Mouse (Mus musculus) MEL-GATA-1-ER (cell line): Measurements from ENCODE around the gene Atp6v0a4.

ENCODE experiments used
- DNase-seq: peaks from one replicate; pipeline ENCODE4 v3.0.0-alpha.2; 2012; ENCODE audit warnings: low read depth; ENCODE audit errors: extremely low read depth

Atp6v0a4 gene

GRCm38 (mm10) chr6:38124207-38124835, at the start of gene Atp6v0a4:
TSS of gene Atp6v0a4 (minus strand) at chr6:38124586.
- DNase-seq: no peak

DNA sequence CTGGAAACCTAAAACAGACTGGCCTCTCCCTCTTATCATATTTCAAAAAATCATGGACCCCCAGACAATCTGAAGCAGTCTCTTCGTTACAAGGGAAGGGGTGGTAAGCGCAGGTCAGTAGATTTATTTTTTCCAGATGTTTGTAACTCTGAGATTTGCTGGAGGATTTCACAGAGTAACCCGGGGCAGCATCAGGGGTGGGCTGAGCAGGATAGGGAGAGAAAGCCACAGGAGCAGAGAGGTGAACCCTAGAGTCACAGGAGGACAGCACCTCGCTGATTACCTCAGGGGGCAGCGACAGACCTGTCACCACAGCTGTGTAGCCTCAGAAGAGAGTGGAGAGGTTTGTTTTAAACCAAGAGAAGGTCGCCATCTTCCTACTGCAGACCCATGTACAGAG, 41.0 kb upstream of the Atp6v0a4 start:
- DNase-seq: no peak

DNA sequence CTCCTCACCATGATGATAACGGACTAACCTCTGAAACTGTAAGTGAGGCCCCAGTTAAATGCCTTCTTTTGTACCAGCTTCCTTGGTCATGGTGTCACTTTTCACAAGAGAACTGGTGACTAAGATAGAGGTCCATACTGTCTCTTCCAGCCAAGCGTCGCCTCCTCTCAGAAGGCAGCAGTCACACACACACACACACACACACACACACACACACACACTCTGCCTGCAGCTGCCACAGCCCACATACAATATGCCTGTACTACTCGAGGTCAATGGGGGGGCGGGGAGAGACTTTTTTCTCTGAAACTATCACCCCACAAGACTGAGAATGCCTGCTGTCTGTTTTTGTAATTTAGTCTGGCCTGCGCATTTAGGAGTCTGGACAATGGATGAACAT, 40.3 kb upstream of the Atp6v0a4 start:
- no peak for DNase-seq

DNA sequence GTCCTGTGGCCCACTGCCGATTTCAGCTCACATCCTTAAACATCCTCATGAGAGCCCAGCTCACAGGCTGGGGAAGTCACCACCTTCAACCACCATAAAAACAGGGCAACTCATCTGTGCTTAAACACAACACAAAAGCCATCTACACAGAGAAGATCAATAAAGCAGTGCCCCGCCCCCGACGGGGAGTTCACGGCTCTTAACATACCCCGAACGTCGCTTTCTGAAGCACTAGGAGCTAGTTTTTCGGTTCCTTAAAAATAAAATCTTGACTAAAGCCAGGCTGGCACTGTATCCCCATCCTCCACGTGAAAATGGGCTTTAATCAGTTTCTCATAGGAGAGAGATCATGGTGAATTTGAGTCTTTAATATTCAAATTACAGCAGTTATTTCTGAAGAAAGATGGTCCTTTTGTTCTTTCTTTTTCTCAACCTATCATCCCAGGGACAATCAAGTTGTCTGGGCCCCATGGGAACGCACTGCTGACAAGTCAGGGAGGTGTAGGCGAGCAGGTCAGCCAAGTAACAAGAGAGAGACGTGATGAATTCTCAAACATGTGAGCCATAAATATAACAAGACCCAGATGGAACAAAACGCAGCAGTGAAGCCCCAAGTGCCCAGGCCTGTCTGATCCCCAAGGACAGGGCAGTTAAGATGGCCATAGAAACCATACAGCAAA, 38.6 kb upstream of the Atp6v0a4 start:
- no peak for DNase-seq

GRCm38 (mm10) chr6:38160556-38160955, 36.2 kb upstream of the Atp6v0a4 start:
- DNase-seq: peak; percentile 14

GRCm38 (mm10) chr6:38160102-38160501, 35.7 kb upstream of the Atp6v0a4 start:
- DNase-seq: peak; percentile 68

DNA sequence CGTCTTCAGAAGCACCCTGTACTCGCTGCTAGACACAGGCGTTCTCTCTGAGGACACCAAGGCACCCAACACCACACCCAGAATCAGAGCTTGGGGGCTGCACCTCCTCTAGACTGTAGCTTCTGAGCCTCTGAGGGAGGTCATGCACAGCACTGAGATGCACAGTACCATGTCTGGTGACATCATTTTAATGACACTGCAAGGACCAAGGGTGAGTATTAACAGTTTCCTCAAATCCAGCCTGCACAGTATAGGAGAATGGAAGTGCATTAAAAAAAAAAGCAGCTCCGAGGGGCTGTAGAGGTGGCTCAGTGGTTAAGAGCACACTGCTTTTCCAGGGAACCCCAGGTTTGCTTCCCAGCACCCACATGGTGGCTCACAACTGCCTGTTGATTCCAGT, 35.2 kb upstream of the Atp6v0a4 start:
- no peak for DNase-seq

GRCm38 (mm10) chr6:38157925-38158324, 33.5 kb upstream of the Atp6v0a4 start:
- DNase-seq: no peak

- no peak for DNase-seq
Measured at GRCm38 (mm10) chr6:38156204-38156603, 31.8 kb upstream of the Atp6v0a4 start.

DNA sequence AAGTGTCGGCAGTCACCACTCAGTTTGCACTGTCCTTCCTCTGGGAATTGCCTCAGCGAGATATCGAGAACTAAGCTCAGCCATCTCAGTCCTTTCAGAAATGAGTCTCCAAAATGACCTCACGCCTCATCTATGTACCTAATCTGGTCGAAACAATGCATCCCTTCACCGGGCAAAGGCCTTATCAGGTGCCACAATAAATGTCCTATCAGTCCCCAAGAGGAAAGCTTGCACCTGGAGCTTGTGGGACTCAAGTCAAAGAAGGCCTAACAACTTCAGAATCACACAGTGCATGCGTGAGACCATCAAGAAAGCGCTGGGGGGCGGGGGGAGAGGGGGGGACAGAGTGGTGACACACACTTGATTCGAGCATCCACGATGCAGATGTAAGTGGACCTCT, 27.9 kb upstream of the Atp6v0a4 start:
- DNase-seq: no peak

- no peak for DNase-seq
Measured at GRCm38 (mm10) chr6:38149483-38149882, 25.1 kb upstream of the Atp6v0a4 start.

GRCm38 (mm10) chr6:38148626-38149025, 24.2 kb upstream of the Atp6v0a4 start:
- DNase-seq: no peak

DNA sequence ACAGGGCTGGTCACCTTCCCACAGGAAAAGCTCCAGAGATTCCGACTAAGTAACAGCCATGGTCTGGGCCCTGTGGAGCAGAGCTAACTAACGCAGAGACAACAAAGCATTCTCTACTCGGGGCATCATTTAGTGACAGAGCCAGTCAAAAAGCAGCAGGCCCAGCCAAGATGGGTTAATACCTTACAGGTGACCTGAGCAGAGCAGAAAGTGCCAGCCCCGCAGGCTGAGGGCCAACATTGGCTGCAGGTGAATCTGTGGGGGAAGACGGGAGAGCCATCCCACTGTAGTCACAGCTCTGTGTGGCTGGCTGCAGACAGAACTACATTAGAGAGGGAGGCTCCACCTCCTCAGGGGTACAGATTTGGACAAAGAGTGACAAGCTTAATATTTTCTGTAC, 22.9 kb upstream of the Atp6v0a4 start:
- no peak for DNase-seq

DNA sequence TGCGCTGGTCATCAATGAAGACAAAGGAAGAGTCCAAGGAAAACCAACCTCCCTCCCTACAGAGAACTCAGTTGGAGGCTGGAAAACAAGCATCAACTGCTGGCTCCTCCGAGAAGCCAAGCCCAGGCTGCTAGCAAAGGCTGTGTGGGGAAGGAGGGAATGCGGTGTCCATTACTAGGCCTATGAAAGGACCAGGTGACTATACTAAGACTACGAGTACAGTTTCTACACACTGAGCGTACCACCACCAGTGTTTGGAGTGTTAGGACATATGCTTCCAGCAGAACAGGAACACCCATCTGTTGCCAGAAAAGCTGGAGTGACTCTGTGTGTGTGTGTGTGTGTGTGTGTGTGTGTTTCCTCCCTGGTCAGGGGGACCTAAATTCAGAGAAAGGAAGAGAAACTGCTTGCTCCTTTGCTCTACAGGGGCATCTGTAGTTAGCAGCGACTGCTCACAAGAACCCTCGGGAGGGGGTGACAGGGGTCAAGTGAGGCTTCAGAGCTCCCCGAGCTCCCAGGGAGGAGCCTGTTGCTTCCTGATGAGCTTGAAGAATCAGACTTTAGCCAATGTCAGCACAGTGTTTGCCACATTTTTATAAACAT, 21.2 kb upstream of the Atp6v0a4 start:
- DNase-seq: no peak

DNA sequence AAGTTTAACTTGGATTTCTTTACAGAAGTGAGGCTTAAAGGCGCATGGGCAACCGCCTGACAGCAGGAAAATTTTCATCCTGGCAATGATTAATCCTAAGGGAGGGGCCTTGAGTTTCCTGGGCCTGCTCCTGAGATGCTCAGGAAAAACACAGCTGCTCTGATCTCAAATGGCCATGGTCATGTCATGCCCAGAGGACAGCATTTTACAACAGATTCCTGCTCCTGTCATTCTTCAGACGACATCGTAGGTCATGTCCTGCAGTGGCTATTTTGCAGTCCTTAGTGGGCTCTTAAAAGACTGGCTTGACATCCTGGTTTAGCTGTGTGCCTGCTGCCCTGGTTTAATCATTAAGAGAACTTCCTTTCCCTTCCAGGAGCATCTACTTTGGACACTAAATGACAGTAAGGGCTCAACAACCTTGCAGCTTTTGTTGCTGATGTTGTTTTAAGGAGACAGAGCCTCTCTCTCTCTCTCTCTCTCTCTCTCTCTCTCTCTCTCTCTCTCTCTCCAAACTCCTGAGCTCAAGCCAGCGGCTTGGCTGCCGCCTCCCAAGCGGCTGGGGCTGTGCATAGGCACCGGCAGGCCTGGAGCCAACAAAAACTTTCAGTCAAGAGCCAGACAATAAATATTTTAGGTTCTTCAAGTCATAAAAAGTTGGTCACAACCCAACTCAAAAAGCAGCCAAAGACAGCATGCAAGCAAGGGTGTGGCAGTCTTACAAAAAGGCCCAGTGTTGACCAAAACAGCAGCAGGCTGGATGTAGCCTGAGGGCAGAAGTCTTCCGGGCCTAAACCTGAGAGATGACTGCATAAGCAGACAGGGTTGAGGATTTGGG, 20.0 kb upstream of the Atp6v0a4 start:
- no peak for DNase-seq

DNA sequence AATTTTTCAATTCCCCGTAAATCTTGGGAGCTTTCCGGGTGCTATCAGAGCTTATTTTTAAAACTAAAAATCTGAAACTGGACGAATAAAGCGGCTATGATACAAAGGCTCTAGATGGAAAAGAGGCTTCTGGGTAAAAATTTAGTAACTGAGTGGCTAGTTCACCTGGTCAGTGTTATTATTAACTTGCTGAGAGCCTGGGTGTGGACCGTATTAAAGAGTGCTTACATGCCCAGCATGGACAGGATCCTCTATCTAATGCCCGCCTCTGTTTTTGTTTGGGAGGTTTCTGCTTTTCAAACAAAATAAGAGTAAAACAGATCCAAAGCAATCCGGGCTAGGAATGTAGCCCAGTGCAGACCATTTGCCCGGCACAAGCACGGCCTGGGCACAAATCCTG, 16.0 kb upstream of the Atp6v0a4 start:
- no peak for DNase-seq

DNA sequence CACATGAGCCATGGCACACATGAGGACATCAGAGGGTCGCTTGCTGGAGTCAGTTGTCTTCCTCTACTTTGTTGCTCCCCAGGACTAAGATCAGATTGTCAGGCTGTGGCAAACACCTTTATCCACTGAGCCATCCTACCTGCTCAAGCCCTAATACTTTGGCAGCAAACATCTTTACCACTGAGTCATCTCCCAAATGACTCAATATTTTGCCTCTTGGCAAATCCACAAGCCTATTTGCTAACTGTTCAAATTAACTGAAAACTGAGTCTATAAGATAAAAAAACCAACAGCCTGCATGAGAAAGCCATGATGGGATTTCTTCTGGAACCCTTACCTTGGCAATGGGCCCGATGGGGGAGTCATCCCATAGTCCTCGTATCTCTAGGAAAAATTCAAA, 14.7 kb upstream of the Atp6v0a4 start:
- DNase-seq: no peak

- DNase-seq: no peak
Measured at GRCm38 (mm10) chr6:38134806-38135559, 10.6 kb upstream of the Atp6v0a4 start.

DNA sequence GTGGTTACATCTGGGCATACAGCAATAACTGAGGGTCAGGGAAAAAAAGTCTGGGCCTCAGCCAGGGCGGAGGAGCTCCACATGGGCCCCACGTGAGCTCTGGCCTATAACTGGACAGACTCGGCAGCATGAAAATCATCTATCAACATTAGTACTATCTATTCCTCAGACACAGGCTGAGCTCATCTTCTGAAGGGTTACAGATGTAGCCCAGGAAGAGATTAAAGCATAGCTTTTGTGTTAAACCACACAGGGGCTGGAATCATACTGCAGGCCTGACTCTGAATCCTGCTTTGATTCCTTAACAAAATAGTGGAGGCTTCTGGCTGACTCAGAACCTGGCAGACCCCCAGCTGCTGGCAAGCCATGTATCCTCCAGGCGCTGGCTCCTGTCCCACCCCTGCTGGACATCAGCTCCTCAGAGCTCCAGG, 7.4 kb upstream of the Atp6v0a4 start:
- no peak for DNase-seq

DNA sequence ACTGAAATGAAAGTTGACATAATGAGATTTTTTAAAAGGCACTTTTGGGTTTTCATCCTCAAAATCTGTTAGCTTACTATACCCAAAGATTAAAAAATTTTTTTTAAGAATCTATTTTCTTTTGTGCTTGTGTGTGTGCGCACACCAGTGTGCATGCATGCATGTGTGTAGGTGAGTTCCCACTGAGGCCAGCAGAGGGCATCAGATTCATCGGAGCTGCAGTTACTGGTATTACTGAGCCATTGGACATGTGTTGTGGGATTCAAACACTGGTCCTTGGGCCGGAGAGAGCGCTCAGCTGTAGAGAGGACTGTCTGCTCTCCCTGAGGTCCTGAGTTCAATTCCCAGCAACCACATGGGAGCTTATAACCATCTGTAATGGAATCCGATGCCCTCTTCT, 5.5 kb upstream of the Atp6v0a4 start:
- no peak for DNase-seq

DNA sequence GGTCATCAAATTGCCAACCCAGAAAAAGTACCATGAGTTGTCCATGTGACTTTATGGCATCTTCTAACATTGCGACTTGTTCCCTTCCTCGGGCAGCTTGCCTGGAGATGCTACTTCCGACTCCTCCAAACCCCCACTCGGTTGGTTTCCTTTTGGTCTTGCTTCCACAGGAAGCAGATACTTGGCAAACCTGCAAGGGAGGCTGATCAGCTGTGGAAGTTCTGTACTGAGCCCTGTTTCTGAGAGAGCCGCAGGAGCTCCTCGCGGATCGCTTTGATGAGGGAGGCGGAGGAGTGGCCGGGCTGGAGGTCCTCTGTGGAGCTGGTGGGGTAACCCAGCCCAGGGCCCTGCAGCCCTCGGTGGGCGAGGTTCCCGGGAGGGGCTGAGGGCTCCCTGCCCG, 3.7 kb upstream of the Atp6v0a4 start:
- no peak for DNase-seq
